Mouse (Mus musculus): ENCODE data around the gene Slc12a5.

DNA sequence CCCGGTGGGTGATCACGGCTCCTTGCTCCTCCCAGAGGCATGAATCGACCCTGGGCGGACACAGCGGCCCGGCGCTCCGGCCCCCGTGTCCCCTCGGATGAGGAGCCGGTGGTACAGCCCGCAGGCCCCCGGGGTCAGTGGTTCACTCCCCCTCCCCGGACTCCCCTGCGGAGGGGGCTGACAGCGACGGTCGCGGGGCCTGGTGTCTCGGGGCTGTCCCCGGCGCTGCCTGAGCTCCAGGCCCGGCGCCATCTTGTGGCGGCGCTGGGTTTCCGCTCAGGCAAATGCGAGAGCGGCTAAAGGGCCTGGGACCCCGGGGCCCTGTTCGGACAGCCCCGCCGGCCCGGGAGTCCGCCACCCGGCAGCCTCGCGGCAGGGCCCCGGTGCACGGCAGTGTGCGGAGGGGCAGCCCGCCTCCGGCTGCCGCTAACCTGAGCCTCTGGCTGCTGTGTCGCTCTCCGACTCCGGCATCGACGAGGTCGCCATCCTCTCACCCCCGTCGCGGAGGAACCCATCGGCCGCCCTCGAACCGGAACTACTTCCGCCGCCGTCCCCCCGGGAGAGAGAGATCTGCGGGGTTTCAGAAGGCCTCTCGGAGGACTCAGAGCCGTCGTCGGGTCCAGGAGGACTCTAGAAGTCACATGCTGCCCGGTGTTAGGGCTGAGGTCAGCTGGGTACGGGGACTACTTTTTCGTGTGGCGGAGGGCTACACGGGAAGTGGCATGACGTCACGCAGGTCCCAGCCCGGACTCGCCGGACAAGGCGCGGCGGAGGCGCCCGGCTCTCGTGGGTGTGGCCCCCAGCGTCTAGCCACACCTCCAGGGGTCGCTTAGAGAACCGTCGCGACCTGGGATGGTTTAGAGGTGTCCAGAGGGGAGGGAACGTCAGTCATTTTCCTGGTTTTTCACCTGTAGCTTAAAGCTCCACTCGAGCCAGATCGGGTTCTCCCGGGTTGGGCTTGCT, 49.2 kb upstream of the Slc12a5 start, which contains the start of gene Zfp335:
- TF ChIP-seq CTCF (IDR thresholded peaks at IDR 0.05; ENCODE audit: control insufficient read depth, insufficient read depth, insufficient replicate concordance, low read depth, low read length) (no peak), POLR2A (IDR thresholded peaks at IDR 0.05; ENCODE audit: control insufficient read depth, low read depth, low read length) (peak; percentile 78)

All from testis, adult 2 months (tissue).